Mouse (Mus musculus): ENCODE results near the gene Syngr2. TPM values are rescaled to one million over a fixed set of nuclear protein-coding genes. Genes with fewer than 3 reads are reported as not detected.

The Syngr2 gene
- polyA plus RNA-seq, 1 experiment: 51.9 TPM

- H3K27me3 ChIP-seq (ENCODE audit: control insufficient read depth, insufficient read depth, low read length, poor library complexity, severe bottlenecking): no peaks in the 10 kb centered on the region
- H3K4me3 ChIP-seq (ENCODE audit: low read depth, low read length): peak within 1 kb of the TSS; percentile 93
- peak within 1 kb of the TSS; percentile 85 for H3K27ac ChIP-seq (ENCODE audit: insufficient read depth, low read length)
- peak within 1 kb of the TSS; percentile 86 for H3K9ac ChIP-seq (ENCODE audit: low read depth, poor library complexity, severe bottlenecking)
- no peaks in the 10 kb centered on the region for H3K9me3 ChIP-seq (replicated peaks; ENCODE audit: control insufficient read depth, insufficient read depth, low read length, poor library complexity, severe bottlenecking)
- peaks cover 2% of the 10 kb centered on the region for H3K4me1 ChIP-seq (ENCODE audit: control insufficient read depth, insufficient read depth, low read length)
- peaks cover 20% of the 10 kb centered on the region for H3K36me3 ChIP-seq (ENCODE audit: control insufficient read depth, insufficient read depth, low read length, poor library complexity, severe bottlenecking)
- TF ChIP-seq EP300 (IDR thresholded peaks at IDR 0.05; ENCODE audit: insufficient read depth, low read depth, low read length) (no peak), POLR2A (IDR thresholded peaks at IDR 0.05; ENCODE audit: insufficient read depth, low read length) (peak; percentile 19), CTCF (IDR thresholded peaks at IDR 0.05; ENCODE audit: low read depth, low read length) (no peak)
Measured at GRCm38 (mm10) chr11:117825333-117826101, 16.0 kb downstream of the Syngr2 start, which contains the start of the genes Afmid and Tk1. TSS of gene Afmid (plus strand) at chr11:117825924. TSS of gene Tk1 (minus strand) at chr11:117826092.

GRCm38 (mm10) chr11:117826164-117826563 is 16.7 kb downstream of the Syngr2 start:
- Histone ChIP-seq H3K9me3 (replicated peaks; ENCODE audit: control insufficient read depth, insufficient read depth, low read length, poor library complexity, severe bottlenecking) (no peaks in the 10 kb centered on the region), H3K4me3 (ENCODE audit: low read depth, low read length) (peak overlapping the region; percentile 93), H3K4me1 (ENCODE audit: control insufficient read depth, insufficient read depth, low read length) (peaks cover 2% of the 10 kb centered on the region), H3K9ac (ENCODE audit: low read depth, poor library complexity, severe bottlenecking) (peak overlapping the region; percentile 86), H3K27ac (ENCODE audit: insufficient read depth, low read length) (peak overlapping the region; percentile 85), H3K36me3 (ENCODE audit: control insufficient read depth, insufficient read depth, low read length, poor library complexity, severe bottlenecking) (peaks cover 16% of the 10 kb centered on the region), H3K27me3 (ENCODE audit: control insufficient read depth, insufficient read depth, low read length, poor library complexity, severe bottlenecking) (no peaks in the 10 kb centered on the region)
- TF ChIP-seq EP300 (IDR thresholded peaks at IDR 0.05; ENCODE audit: insufficient read depth, low read depth, low read length) (no peak), CTCF (IDR thresholded peaks at IDR 0.05; ENCODE audit: low read depth, low read length) (no peak), POLR2A (IDR thresholded peaks at IDR 0.05; ENCODE audit: insufficient read depth, low read length) (no peak)

GRCm38 (mm10) chr11:117826916-117827315 is 17.4 kb downstream of the Syngr2 start:
- Histone ChIP-seq H3K9me3 (replicated peaks; ENCODE audit: control insufficient read depth, insufficient read depth, low read length, poor library complexity, severe bottlenecking) (no peaks in the 10 kb centered on the region), H3K4me1 (ENCODE audit: control insufficient read depth, insufficient read depth, low read length) (peaks cover 2% of the 10 kb centered on the region), H3K27ac (ENCODE audit: insufficient read depth, low read length) (no peak overlapping the region), H3K36me3 (ENCODE audit: control insufficient read depth, insufficient read depth, low read length, poor library complexity, severe bottlenecking) (peaks cover 10% of the 10 kb centered on the region; the same call in 1 of the 2 replicates), H3K27me3 (ENCODE audit: control insufficient read depth, insufficient read depth, low read length, poor library complexity, severe bottlenecking) (no peaks in the 10 kb centered on the region), H3K4me3 (ENCODE audit: low read depth, low read length) (no peak overlapping the region), H3K9ac (ENCODE audit: low read depth, poor library complexity, severe bottlenecking) (peak overlapping the region; percentile 86; the same call in 1 of the 2 replicates)
- TF ChIP-seq CTCF (IDR thresholded peaks at IDR 0.05; ENCODE audit: low read depth, low read length) (no peak), POLR2A (IDR thresholded peaks at IDR 0.05; ENCODE audit: insufficient read depth, low read length) (no peak), EP300 (IDR thresholded peaks at IDR 0.05; ENCODE audit: insufficient read depth, low read depth, low read length) (no peak)

GRCm38 (mm10) chr11:117827386-117827785 is 17.9 kb downstream of the Syngr2 start:
- Histone ChIP-seq H3K9ac (ENCODE audit: low read depth, poor library complexity, severe bottlenecking) (no peak overlapping the region), H3K4me3 (ENCODE audit: low read depth, low read length) (no peak overlapping the region), H3K27ac (ENCODE audit: insufficient read depth, low read length) (no peak overlapping the region), H3K4me1 (ENCODE audit: control insufficient read depth, insufficient read depth, low read length) (peaks cover 2% of the 10 kb centered on the region), H3K27me3 (ENCODE audit: control insufficient read depth, insufficient read depth, low read length, poor library complexity, severe bottlenecking) (no peaks in the 10 kb centered on the region), H3K9me3 (replicated peaks; ENCODE audit: control insufficient read depth, insufficient read depth, low read length, poor library complexity, severe bottlenecking) (no peaks in the 10 kb centered on the region), H3K36me3 (ENCODE audit: control insufficient read depth, insufficient read depth, low read length, poor library complexity, severe bottlenecking) (peaks cover 10% of the 10 kb centered on the region; the same call in 1 of the 2 replicates)
- no peak for TF ChIP-seq EP300 (IDR thresholded peaks at IDR 0.05; ENCODE audit: insufficient read depth, low read depth, low read length)
- no peak for TF ChIP-seq CTCF (IDR thresholded peaks at IDR 0.05; ENCODE audit: low read depth, low read length)
- TF ChIP-seq POLR2A (IDR thresholded peaks at IDR 0.05; ENCODE audit: insufficient read depth, low read length): no peak

GRCm38 (mm10) chr11:117828149-117828887 is 18.9 kb downstream of the Syngr2 start:
- Histone ChIP-seq H3K4me3 (ENCODE audit: low read depth, low read length) (no peak overlapping the region), H3K27me3 (ENCODE audit: control insufficient read depth, insufficient read depth, low read length, poor library complexity, severe bottlenecking) (no peaks in the 10 kb centered on the region), H3K9me3 (replicated peaks; ENCODE audit: control insufficient read depth, insufficient read depth, low read length, poor library complexity, severe bottlenecking) (no peaks in the 10 kb centered on the region), H3K4me1 (ENCODE audit: control insufficient read depth, insufficient read depth, low read length) (peaks cover 2% of the 10 kb centered on the region), H3K27ac (ENCODE audit: insufficient read depth, low read length) (no peak overlapping the region), H3K9ac (ENCODE audit: low read depth, poor library complexity, severe bottlenecking) (no peak overlapping the region), H3K36me3 (ENCODE audit: control insufficient read depth, insufficient read depth, low read length, poor library complexity, severe bottlenecking) (0 out of 2 replicates have a peak, but pooled peaks cover 3% of the 10 kb centered on the region)
- TF ChIP-seq POLR2A (IDR thresholded peaks at IDR 0.05; ENCODE audit: insufficient read depth, low read length) (no peak), CTCF (IDR thresholded peaks at IDR 0.05; ENCODE audit: low read depth, low read length) (no peak), EP300 (IDR thresholded peaks at IDR 0.05; ENCODE audit: insufficient read depth, low read depth, low read length) (no peak)
